Mouse (Mus musculus): ENCODE measurements at regions not wholly inside any gene's neighbourhood (a gene's known extent, or its start where the extent isn't known, plus 50 kb on each side); places are given as distances from the start of the nearest gene placed in this dataset.
A peak's percentile ranks its signal among the peaks of the same experiment; 100 is the strongest.

DNA sequence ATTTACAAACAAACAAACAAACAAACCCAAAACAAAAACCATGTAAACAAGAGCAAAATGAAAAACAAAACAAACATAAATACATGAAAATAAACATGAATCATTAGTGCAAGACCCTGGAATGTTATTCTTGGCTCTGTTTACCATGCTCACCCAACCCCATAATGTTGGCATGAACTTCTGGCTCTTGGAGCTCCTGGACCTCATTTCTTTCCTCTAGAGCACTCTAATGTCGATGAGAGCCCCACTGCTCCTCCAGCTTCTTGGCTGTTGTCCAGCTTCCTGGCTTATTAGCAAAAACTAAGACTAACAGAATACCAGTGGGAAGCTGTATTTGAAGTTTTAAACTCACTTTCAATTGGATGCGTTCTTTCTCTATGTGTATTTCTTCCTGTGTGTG lies 81.3 kb upstream of the Gm21830 start:
- H3K4me1 ChIP-seq = no peaks in the 10 kb centered on the region
- WGBS = 48% methylated on average over 2 of the region's 2 CpGs
- no peak for ATAC-seq (ENCODE audit: low FRiP score)

DNA sequence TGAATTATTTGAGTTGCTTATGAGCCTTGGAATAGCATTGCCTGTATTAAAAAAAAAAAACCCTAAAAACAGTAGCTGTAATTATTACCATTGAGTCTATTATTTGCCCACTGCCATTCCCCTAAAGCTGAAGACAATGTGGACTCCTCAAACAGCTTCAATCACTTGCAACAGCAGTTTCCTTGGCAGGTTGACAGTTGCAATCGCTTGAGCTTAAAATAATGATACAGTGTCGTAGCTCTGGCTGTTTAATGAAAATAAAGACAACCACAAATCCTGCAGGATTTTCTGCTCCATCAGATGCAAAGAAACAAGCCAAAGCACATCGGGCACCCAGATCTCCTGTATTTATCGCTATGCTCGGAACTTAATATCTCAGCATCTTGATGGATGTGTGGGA lies 68.8 kb upstream of the Gm21830 start:
- 0 out of 2 replicates have a peak overlapping the region, but pooled peaks have one; percentile 5 for H3K4me2 ChIP-seq
- no peaks in the 10 kb centered on the region for H3K9me3 ChIP-seq (replicated peaks)
- ATAC-seq (ENCODE audit: low FRiP score) = no peak
- no peaks in the 10 kb centered on the region for H3K27me3 ChIP-seq (replicated peaks)
- H3K27ac ChIP-seq (replicated peaks) = no peak overlapping the region
- no peaks in the 10 kb centered on the region for H3K36me3 ChIP-seq
- no peak overlapping the region for H3K4me3 ChIP-seq (replicated peaks)
- H3K4me1 ChIP-seq = no peaks in the 10 kb centered on the region
- H3K9ac ChIP-seq (replicated peaks) = no peak overlapping the region
- 52% methylated on average over 5 of the region's 5 CpGs for WGBS

More for the DNA sequence above, 81.3 kb upstream of the Gm21830 start:
- H3K27me3 ChIP-seq (replicated peaks) = no peaks in the 10 kb centered on the region
- no peak overlapping the region for H3K27ac ChIP-seq (replicated peaks)
- no peak overlapping the region for H3K4me2 ChIP-seq
- no peak overlapping the region for H3K4me3 ChIP-seq (replicated peaks)
- H3K9ac ChIP-seq (replicated peaks) = no peak overlapping the region
- H3K36me3 ChIP-seq = no peaks in the 10 kb centered on the region
- H3K9me3 ChIP-seq (replicated peaks) = no peaks in the 10 kb centered on the region

All from neural tube, embryonic 15.5 days (tissue).